Mouse (Mus musculus) cerebellum, adult (tissue): Measurements from ENCODE around the gene Prpmp5.
"Not testable (repeated sequence)": the region's sequence is repeated elsewhere in the genome, so short reads cannot be mapped to it uniquely, and the experiment has no call there.

Experiments
- ATAC-seq: cut with Nextera tagmentation; 2 replicates; pipeline ENCODE4 v1.9.2; 2017; ENCODE audit warnings: mild to moderate bottlenecking, moderate library complexity, mixed read lengths; ENCODE audit not compliant: insufficient number of reproducible peaks, low FRiP score, low TSS enrichment

Gene Prpmp5

DNA sequence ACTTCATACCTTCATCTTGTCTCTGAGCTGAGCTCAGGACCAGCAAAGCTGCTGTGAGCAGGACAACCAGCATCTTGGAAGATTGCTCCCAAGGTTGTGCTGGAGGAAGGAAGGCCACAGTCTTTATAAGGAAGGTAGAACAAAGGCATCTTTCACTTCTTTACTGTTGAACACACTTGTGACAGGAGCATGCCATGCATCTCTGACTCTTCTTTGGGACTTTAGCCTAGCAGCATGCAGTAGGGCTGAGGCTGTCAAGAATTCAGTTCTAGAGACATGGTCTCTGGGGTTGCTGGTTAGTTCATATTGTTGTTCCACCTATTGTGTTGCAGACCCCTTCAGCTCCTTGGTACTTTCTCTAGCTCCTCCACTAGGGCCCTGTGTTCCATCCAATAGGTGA, at the start of gene Prpmp5:
Gene Prpmp5 (minus strand): TSS at position 101 of the 400 bp plus-strand sequence.
- not testable (repeated sequence) for ATAC-seq

DNA sequence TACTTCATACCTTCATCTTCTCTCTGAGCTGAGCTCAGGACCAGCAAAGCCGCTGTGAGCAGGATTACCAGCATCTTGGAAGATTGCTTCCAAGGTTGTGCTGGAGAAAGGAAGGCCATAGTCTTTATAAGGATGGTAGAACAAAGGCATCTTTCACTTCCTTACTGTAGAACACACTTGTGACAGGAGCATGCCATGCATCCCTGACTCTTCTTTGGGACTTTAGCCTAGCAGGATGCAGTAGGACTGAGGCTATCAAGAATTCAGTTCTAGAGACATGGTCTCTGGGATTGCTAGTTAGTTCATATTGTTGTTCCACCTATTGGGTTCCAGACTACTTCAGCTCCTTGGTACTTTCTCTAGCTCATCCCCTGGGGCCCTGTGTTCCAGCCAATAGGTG, 49.5 kb upstream of the Prpmp5 start, which contains the start of gene Gm8882:
Gene Gm8882 (minus strand): TSS at position 101 of the 400 bp plus-strand sequence.
- ATAC-seq = not testable (repeated sequence)
